Mouse (Mus musculus): ENCODE data around the gene Ddx25. TPM values are rescaled to one million over a fixed set of nuclear protein-coding genes. Genes with fewer than 3 reads are reported as not detected.

Gene Ddx25
- polyA plus RNA-seq, 1 experiment: 0.05 TPM

DNA sequence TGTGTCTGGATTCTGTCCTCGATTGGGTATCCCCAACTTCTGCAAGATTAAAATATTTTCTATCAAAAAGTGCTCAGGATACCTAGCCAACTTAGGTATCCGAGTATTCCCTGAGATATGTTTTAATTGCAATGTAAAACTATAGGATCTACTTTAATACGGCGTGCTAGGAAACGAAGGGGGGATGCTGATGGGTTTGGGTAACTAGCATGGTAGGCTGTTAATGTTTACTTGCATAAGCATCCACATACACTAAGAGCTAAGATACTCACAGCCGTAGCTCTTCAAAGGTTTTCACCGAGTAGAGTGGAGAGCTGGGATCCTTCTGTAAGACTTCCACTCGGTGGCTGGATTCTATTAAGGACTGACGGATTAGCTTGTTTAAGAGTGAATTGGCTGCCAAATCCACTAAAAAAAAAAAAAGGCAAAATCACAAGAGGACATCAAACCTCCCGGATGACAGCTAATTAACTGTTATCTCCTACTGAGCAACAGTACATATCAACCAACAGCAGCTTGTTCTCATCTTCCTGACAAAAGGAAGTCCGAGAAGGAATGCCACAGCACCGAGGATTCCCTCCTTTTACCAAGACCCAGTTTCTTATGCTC lies 1.7 kb downstream of the Ddx25 start:
- Histone ChIP-seq H3K27ac (ENCODE audit: insufficient read depth, low read depth, low read length) (no peak overlapping the region), H3K4me1 (ENCODE audit: control insufficient read depth, insufficient read depth, low read length) (no peaks in the 10 kb centered on the region; the same call in 1 of the 2 replicates), H3K27me3 (replicated peaks; ENCODE audit: control insufficient read depth, insufficient read depth, low read length) (no peaks in the 10 kb centered on the region), H3K36me3 (ENCODE audit: control insufficient read depth, insufficient read depth, low read length) (no peaks in the 10 kb centered on the region), H3K4me3 (ENCODE audit: insufficient read depth, low read depth, low read length) (no peak overlapping the region)
- TF ChIP-seq POLR2A (IDR thresholded peaks at IDR 0.05; ENCODE audit: low read depth, low read length) (no peak), CTCF (conservative IDR thresholded peaks at IDR 0.05; ENCODE audit: insufficient read depth, insufficient read length, low read depth, low read length) (no peak)
- 73% methylated on average over 12 of the region's 12 CpGs for whole genome bisulfite sequencing
- no peak for DNase-seq

DNA sequence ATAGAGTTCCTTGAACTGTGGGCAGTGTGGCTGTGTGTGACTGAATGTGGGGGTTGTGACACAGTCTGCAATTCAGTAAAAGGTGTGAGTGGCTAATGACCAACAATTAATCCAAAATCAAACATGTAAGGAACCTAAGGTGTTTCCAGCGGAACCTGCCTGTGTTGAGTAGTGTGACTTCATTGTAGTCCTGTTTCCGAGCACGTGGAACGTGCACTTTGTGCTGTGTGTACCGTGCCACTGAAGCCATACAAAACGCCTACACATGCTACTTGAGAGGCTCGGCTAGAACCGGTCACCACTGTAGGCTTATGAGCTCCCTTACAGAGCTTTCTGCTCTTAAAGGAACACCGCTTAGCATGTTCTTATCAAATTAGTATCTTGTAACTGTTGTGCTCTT lies 9.9 kb downstream of the Ddx25 start:
- Histone ChIP-seq H3K27ac (ENCODE audit: insufficient read depth, low read depth, low read length) (no peak overlapping the region), H3K27me3 (replicated peaks; ENCODE audit: control insufficient read depth, insufficient read depth, low read length) (no peaks in the 10 kb centered on the region), H3K4me1 (ENCODE audit: control insufficient read depth, insufficient read depth, low read length) (no peaks in the 10 kb centered on the region), H3K4me3 (ENCODE audit: insufficient read depth, low read depth, low read length) (no peak overlapping the region), H3K36me3 (ENCODE audit: control insufficient read depth, insufficient read depth, low read length) (no peaks in the 10 kb centered on the region)
- no peak for DNase-seq
- TF ChIP-seq POLR2A (IDR thresholded peaks at IDR 0.05; ENCODE audit: low read depth, low read length): no peak
- TF ChIP-seq CTCF (conservative IDR thresholded peaks at IDR 0.05; ENCODE audit: insufficient read depth, insufficient read length, low read depth, low read length): no peak
- WGBS: 63% methylated on average over 9 of the region's 9 CpGs

DNA sequence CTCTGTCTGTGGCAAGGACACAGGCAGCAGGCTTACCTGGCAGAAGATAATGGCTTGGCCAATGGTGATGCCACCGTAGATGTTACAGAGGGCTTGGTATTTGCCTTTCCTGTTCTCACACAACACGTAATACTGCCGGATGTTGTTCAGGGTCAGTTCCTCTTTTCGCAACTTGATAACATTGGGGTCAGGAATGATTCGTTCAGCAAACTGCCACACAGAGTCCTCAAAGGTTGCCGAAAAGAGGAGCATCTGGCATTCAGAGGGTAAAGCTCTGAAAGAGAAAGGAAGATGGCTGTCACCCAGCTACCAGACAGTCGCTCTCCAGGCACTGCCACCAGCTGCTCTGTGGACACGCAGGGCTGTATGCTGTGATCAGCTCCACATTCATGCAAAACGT lies 11.6 kb downstream of the Ddx25 start:
- 66% methylated on average over 9 of the region's 9 CpGs for WGBS
- TF ChIP-seq CTCF (conservative IDR thresholded peaks at IDR 0.05; ENCODE audit: insufficient read depth, insufficient read length, low read depth, low read length) (no peak), POLR2A (IDR thresholded peaks at IDR 0.05; ENCODE audit: low read depth, low read length) (no peak)
- H3K4me3 ChIP-seq (ENCODE audit: insufficient read depth, low read depth, low read length): no peak overlapping the region
- no peaks in the 10 kb centered on the region for H3K27me3 ChIP-seq (replicated peaks; ENCODE audit: control insufficient read depth, insufficient read depth, low read length)
- DNase-seq: no peak
- H3K27ac ChIP-seq (ENCODE audit: insufficient read depth, low read depth, low read length): no peak overlapping the region
- H3K4me1 ChIP-seq (ENCODE audit: control insufficient read depth, insufficient read depth, low read length): no peaks in the 10 kb centered on the region
- H3K36me3 ChIP-seq (ENCODE audit: control insufficient read depth, insufficient read depth, low read length): no peaks in the 10 kb centered on the region

- 72% methylated on average over 12 of the region's 12 CpGs for WGBS
- Histone ChIP-seq H3K4me1 (ENCODE audit: control insufficient read depth, insufficient read depth, low read length) (no peaks in the 10 kb centered on the region), H3K27me3 (replicated peaks; ENCODE audit: control insufficient read depth, insufficient read depth, low read length) (no peaks in the 10 kb centered on the region), H3K4me3 (ENCODE audit: insufficient read depth, low read depth, low read length) (no peak overlapping the region), H3K36me3 (ENCODE audit: control insufficient read depth, insufficient read depth, low read length) (no peaks in the 10 kb centered on the region), H3K27ac (ENCODE audit: insufficient read depth, low read depth, low read length) (no peak overlapping the region)
- TF ChIP-seq POLR2A (IDR thresholded peaks at IDR 0.05; ENCODE audit: low read depth, low read length) (no peak), CTCF (conservative IDR thresholded peaks at IDR 0.05; ENCODE audit: insufficient read depth, insufficient read length, low read depth, low read length) (no peak)
- no peak for DNase-seq
Observed at GRCm38 (mm10) chr9:35545704-35546103, 12.6 kb downstream of the Ddx25 start.

- TF ChIP-seq CTCF (conservative IDR thresholded peaks at IDR 0.05; ENCODE audit: insufficient read depth, insufficient read length, low read depth, low read length) (no peak), POLR2A (IDR thresholded peaks at IDR 0.05; ENCODE audit: low read depth, low read length) (no peak)
- DNase-seq: peak; percentile 36
- 54% methylated on average over 2 of the region's 2 CpGs for WGBS
Observed at GRCm38 (mm10) chr9:35544666-35545065, 13.7 kb downstream of the Ddx25 start.

DNA sequence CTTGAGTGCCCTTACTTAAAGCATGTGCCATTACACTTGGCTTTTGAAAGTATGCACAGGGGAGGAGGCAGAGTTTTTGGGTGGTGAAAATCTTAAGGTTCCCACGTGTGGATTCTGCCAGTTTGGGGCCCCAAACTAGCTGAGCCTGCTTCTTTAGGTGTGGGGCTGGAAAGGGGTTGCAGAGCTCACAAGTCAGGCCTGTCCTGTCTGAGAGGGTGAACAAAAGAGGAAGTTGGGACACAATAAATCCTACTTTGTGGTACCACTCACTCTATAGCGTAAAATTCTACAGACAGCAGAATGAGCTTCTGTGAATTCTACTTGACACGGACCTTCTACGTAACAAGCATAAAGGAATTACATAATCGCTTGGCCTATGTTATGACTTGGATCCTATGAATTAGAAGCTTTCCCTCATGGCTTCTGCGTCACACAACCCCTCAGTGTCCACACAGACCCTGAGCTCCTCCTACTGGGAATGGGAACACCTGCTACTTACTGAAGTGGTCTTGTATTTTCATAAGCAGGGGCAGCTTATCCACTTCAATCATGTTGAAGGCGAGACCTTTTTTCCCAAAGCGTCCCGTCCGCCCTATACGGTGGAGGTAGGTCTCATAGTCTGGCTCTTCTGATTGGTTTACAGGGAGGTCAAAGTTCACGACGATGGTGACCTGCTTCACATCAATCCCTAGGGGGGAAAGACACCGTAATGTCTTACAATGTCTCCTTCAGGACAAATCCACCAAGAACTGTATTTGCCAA lies 15.0 kb downstream of the Ddx25 start:
- H3K4me3 ChIP-seq (ENCODE audit: insufficient read depth, low read depth, low read length): no peak overlapping the region
- no peaks in the 10 kb centered on the region for H3K4me1 ChIP-seq (ENCODE audit: control insufficient read depth, insufficient read depth, low read length)
- TF ChIP-seq CTCF (conservative IDR thresholded peaks at IDR 0.05; ENCODE audit: insufficient read depth, insufficient read length, low read depth, low read length) (no peak), POLR2A (IDR thresholded peaks at IDR 0.05; ENCODE audit: low read depth, low read length) (no peak)
- no peak for DNase-seq
- H3K36me3 ChIP-seq (ENCODE audit: control insufficient read depth, insufficient read depth, low read length): no peaks in the 10 kb centered on the region
- WGBS: 84% methylated on average over 14 of the region's 14 CpGs
- H3K27ac ChIP-seq (ENCODE audit: insufficient read depth, low read depth, low read length): no peak overlapping the region
- no peaks in the 10 kb centered on the region for H3K27me3 ChIP-seq (replicated peaks; ENCODE audit: control insufficient read depth, insufficient read depth, low read length)

More at GRCm38 (mm10) chr9:35544666-35545065, 13.7 kb downstream of the Ddx25 start:
- Histone ChIP-seq H3K4me3 (ENCODE audit: insufficient read depth, low read depth, low read length) (no peak overlapping the region), H3K27me3 (replicated peaks; ENCODE audit: control insufficient read depth, insufficient read depth, low read length) (no peaks in the 10 kb centered on the region), H3K27ac (ENCODE audit: insufficient read depth, low read depth, low read length) (no peak overlapping the region), H3K4me1 (ENCODE audit: control insufficient read depth, insufficient read depth, low read length) (no peaks in the 10 kb centered on the region), H3K36me3 (ENCODE audit: control insufficient read depth, insufficient read depth, low read length) (no peaks in the 10 kb centered on the region)

GRCm38 (mm10) chr9:35541941-35542340 lies 16.4 kb downstream of the Ddx25 start:
- TF ChIP-seq POLR2A (IDR thresholded peaks at IDR 0.05; ENCODE audit: low read depth, low read length): no peak
- no peak for TF ChIP-seq CTCF (conservative IDR thresholded peaks at IDR 0.05; ENCODE audit: insufficient read depth, insufficient read length, low read depth, low read length)
- whole genome bisulfite sequencing: 64% methylated on average over 6 of the region's 6 CpGs

More at GRCm38 (mm10) chr9:35541941-35542340, 16.4 kb downstream of the Ddx25 start:
- H3K27ac ChIP-seq (ENCODE audit: insufficient read depth, low read depth, low read length): no peak overlapping the region
- H3K36me3 ChIP-seq (ENCODE audit: control insufficient read depth, insufficient read depth, low read length): no peaks in the 10 kb centered on the region
- no peak overlapping the region for H3K4me3 ChIP-seq (ENCODE audit: insufficient read depth, low read depth, low read length)
- no peaks in the 10 kb centered on the region for H3K4me1 ChIP-seq (ENCODE audit: control insufficient read depth, insufficient read depth, low read length)
- DNase-seq: no peak
- H3K27me3 ChIP-seq (replicated peaks; ENCODE audit: control insufficient read depth, insufficient read depth, low read length): no peaks in the 10 kb centered on the region
